Mouse (Mus musculus) liver, embryonic 12.5 days (tissue): ENCODE results near the gene H2-T23. TPM values are rescaled to one million over a fixed set of nuclear protein-coding genes. Genes with fewer than 3 reads are reported as not detected.

ENCODE experiments used
- polyA plus RNA-seq: library from polyadenylated mRNA; unstranded; fragments of >200 nt; fragmentation: Nextera tagmentation; extraction: Ambion mirVana; gene quantifications from 2 replicates; pipeline ENCODE4 v1.2.1, GENCODE M21; 2016

H2-T23 gene
- polyA plus RNA-seq, 1 experiment from 2014 or later: 20.5 TPM

Other genes with a start within 250 kb of the H2-T23 start
- 16.8 and 19.9 TPM in 2 replicates for gene Ier3, start 211.2 kb downstream of the H2-T23 start, polyA plus RNA-seq
- gene Flot1, start 209.6 kb downstream of the H2-T23 start, polyA plus RNA-seq: 38.0 and 43.1 TPM in 2 replicates
- gene Tubb5, start 194.5 kb downstream of the H2-T23 start, polyA plus RNA-seq: 577 and 600 TPM in 2 replicates
- 14.2 and 15.0 TPM in 2 replicates for gene Mdc1, start 191.3 kb downstream of the H2-T23 start, polyA plus RNA-seq
- 29.5 and 29.8 TPM in 2 replicates for gene Nrm, start 171.5 kb downstream of the H2-T23 start, polyA plus RNA-seq
- gene Ppp1r18, start 167.3 kb downstream of the H2-T23 start, polyA plus RNA-seq: 11.9 and 12.6 TPM in 2 replicates
- 50.7 and 52.8 TPM in 2 replicates for gene Dhx16, start 153.0 kb downstream of the H2-T23 start, polyA plus RNA-seq
- 20.2 and 20.9 TPM in 2 replicates for gene 2310061I04Rik, start 135.4 kb downstream of the H2-T23 start, polyA plus RNA-seq
- 15.0 and 16.8 TPM in 2 replicates for gene Atat1, start 122.8 kb downstream of the H2-T23 start, polyA plus RNA-seq
- gene Mrps18b, start 116.5 kb downstream of the H2-T23 start, polyA plus RNA-seq: 113 and 123 TPM in 2 replicates
- 29.0 and 32.8 TPM in 2 replicates for gene Ppp1r10, start 116.4 kb downstream of the H2-T23 start, polyA plus RNA-seq
- 90.2 and 90.5 TPM in 2 replicates for gene Abcf1, start 63.1 kb downstream of the H2-T23 start, polyA plus RNA-seq
- 23.7 and 25.1 TPM in 2 replicates for gene Gnl1, start 53.0 kb downstream of the H2-T23 start, polyA plus RNA-seq
- gene Prr3, start 52.6 kb downstream of the H2-T23 start, polyA plus RNA-seq: 12.6 and 13.7 TPM in 2 replicates
- 4.6 and 5.7 TPM in 2 replicates for gene H2-T24, start 12.3 kb downstream of the H2-T23 start, polyA plus RNA-seq
- gene H2-T22, start 9.9 kb upstream of the H2-T23 start, polyA plus RNA-seq: 7.5 and 8.4 TPM in 2 replicates
- gene Gm6034, start 10.1 kb upstream of the H2-T23 start, polyA plus RNA-seq: not detected in 2 replicates
- not detected in 2 replicates for gene Gm11127, start 25.5 kb upstream of the H2-T23 start, polyA plus RNA-seq
- not detected in 2 replicates for gene Gm19684, start 88.8 kb upstream of the H2-T23 start, polyA plus RNA-seq
- gene Gm7030, start 96.6 kb upstream of the H2-T23 start, polyA plus RNA-seq: not detected in 2 replicates
- not detected in 2 replicates for gene Gm8909, start 135.7 kb upstream of the H2-T23 start, polyA plus RNA-seq
- gene H2-T3, start 157.4 kb upstream of the H2-T23 start, polyA plus RNA-seq: not detected in 2 replicates
- gene Rpp21, start 225.2 kb upstream of the H2-T23 start, polyA plus RNA-seq: 80.6 and 89.7 TPM in 2 replicates
- gene Trim39, start 239.4 kb upstream of the H2-T23 start, polyA plus RNA-seq: 10.1 and 11.0 TPM in 2 replicates